7 mouse cellular contexts compared by ENCODE assay signal in the genomic region with DNA sequence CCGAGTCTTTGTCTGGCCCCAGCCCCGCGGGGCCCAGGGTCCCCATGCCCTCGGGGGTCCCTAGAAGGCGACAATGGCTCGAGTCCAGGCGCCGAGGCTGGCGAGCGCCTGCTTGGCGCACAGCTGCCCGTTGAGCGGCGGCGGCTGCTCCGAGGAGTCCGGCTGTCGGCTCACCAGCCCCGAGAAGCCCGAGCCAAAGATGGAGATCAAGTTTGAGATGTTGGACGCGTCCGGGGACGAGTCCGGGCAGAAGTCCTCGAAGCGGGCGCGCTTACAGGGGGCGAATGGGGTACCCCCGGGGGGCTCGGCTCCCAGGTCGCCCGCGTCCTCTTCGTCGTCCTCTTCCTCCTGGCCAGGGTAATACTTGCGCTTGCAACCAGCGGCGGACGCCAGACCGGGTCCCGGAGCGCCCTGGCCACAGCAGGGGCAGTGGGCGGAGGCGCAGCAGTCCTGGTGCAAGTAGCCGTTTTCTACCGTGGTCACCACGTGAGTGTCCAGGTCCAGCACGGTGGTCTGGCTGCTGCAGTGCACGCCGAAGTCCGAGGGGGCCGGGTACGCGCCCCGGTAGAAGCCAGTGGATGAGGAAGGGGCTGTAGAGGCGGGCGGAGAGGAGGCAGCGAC. TPM values are rescaled to one million over a fixed set of nuclear protein-coding genes. Genes with fewer than 3 reads are reported as not detected.
DNase-seq lines count a peak whose midpoint lies in the region; ATAC-seq and TF ChIP-seq lines count a peak whose summit lies in the region.

No protein-coding gene starts in this region.

- no peaks in the 10 kb centered on the region for H3K9me3 ChIP-seq in lung, embryonic 16.5 days (ENCODE audit: control insufficient read depth, low read length)
- no peaks in the 10 kb centered on the region for H3K9me3 ChIP-seq in stomach, embryonic 14.5 days (ENCODE audit: control insufficient read depth, low read depth, low read length)

- H3K4me1 ChIP-seq in testis, adult 2 months (ENCODE audit: control insufficient read depth, insufficient read depth, low read length), result peaks cover 35% of the 10 kb centered on the region
- peaks cover 23% of the 10 kb centered on the region for H3K4me1 ChIP-seq in lung, embryonic 16.5 days (replicated peaks; ENCODE audit: control insufficient read depth, insufficient read depth, low read length)
- H3K4me1 ChIP-seq in stomach, embryonic 14.5 days (ENCODE audit: control insufficient read depth, insufficient read depth, low read length), result peaks cover 17% of the 10 kb centered on the region

- H3K36me3 ChIP-seq in testis, adult 2 months (ENCODE audit: control insufficient read depth, insufficient read depth, low read length), result no peaks in the 10 kb centered on the region
- no peaks in the 10 kb centered on the region for H3K36me3 ChIP-seq in lung, embryonic 16.5 days (ENCODE audit: control insufficient read depth, insufficient read depth, low read length)
- no peaks in the 10 kb centered on the region for H3K36me3 ChIP-seq in stomach, embryonic 14.5 days (ENCODE audit: control insufficient read depth, insufficient read depth, low read length)

- H3K4me2 ChIP-seq in lung, embryonic 16.5 days (ENCODE audit: low read depth, low read length), result peak overlapping the region; percentile 94
- H3K4me2 ChIP-seq in stomach, embryonic 14.5 days (replicated peaks; ENCODE audit: low read depth, low read length), result peak overlapping the region; percentile 98

- no peak for TF ChIP-seq CTCF in testis, adult 2 months (IDR thresholded peaks at IDR 0.05; ENCODE audit: control insufficient read depth, insufficient read depth, insufficient replicate concordance, low read depth, low read length)

- no peak for DNase-seq in testis, postnatal 14 days (ENCODE audit: low spot score)
- DNase-seq in cerebellum, postnatal 25 days, result peak; percentile 40 to 42
- peak; percentile 47 to 69 for DNase-seq in heart, adult 18-20 months
- DNase-seq in kidney, adult 11 months, result peak; percentile 53

- ATAC-seq in lung, embryonic 16.5 days (ENCODE audit: low read depth), result no peak
- ATAC-seq in stomach, embryonic 14.5 days (ENCODE audit: insufficient number of reproducible peaks, insufficient read depth, low FRiP score, low read depth), result no peak

- H3K4me3 ChIP-seq in testis, adult 2 months (ENCODE audit: control insufficient read depth, low read depth, low read length), result peak overlapping the region; percentile 74
- H3K4me3 ChIP-seq in lung, embryonic 16.5 days (ENCODE audit: low read length), result peak overlapping the region; percentile 85
- peak overlapping the region; percentile 98 for H3K4me3 ChIP-seq in stomach, embryonic 14.5 days (ENCODE audit: low read depth, low read length)

- H3K27me3 ChIP-seq in testis, adult 2 months (ENCODE audit: control insufficient read depth, insufficient read depth, low read length), result no peaks in the 10 kb centered on the region
- no peaks in the 10 kb centered on the region for H3K27me3 ChIP-seq in lung, embryonic 16.5 days (ENCODE audit: control insufficient read depth, insufficient read depth, low read depth, low read length)
- no peaks in the 10 kb centered on the region for H3K27me3 ChIP-seq in stomach, embryonic 14.5 days (ENCODE audit: control insufficient read depth, insufficient read depth, low read length)

- no peak overlapping the region; the same call in none of the 2 replicates for H3K27ac ChIP-seq in testis, adult 2 months (ENCODE audit: control insufficient read depth, insufficient read depth, low read depth, low read length)
- H3K27ac ChIP-seq in lung, embryonic 16.5 days (ENCODE audit: low read length), result peak overlapping the region; percentile 98
- H3K27ac ChIP-seq in stomach, embryonic 14.5 days (ENCODE audit: low read length), result peak overlapping the region; percentile 97

- TF ChIP-seq POLR2A in testis, adult 2 months (IDR thresholded peaks at IDR 0.05; ENCODE audit: control insufficient read depth, low read depth, low read length), result no peak

- H3K9ac ChIP-seq in lung, embryonic 16.5 days (ENCODE audit: low read length), result peak overlapping the region; percentile 97
- H3K9ac ChIP-seq in stomach, embryonic 14.5 days (replicated peaks; ENCODE audit: low read depth, low read length), result peak overlapping the region; percentile 99

- under 1% methylated on average over 60 of the region's 60 CpGs for WGBS in lung, embryonic 16.5 days
- WGBS in stomach, embryonic 14.5 days, result 0% methylated on average over 60 of the region's 60 CpGs

RNA-seq across cellular contexts. Expression of gene Ier5l, which starts 1.2 kb away (rescaled TPM):
- polyA plus RNA-seq in testis, adult 2 months (2012; rRNA removed), result 2.2 and 2.8 TPM in 2 replicates
- total RNA-seq in heart, adult 18-20 months (2021), result 1 to 10 TPM; 2.6 to 3.2 TPM
- 1.1 and 1.5 TPM in 2 replicates for polyA plus RNA-seq in lung, embryonic 16.5 days (2015; fragmentation: Nextera tagmentation; extraction: Ambion mirVana)
- polyA plus RNA-seq in stomach, embryonic 14.5 days (2014; fragmentation: Nextera tagmentation; extraction: Ambion mirVana), result 2.8 and 3.1 TPM in 2 replicates

RNA-seq across cellular contexts. Expression of gene Ptpa, which starts 57.0 kb away (rescaled TPM):
- 87.3 and 106 TPM in 2 replicates for polyA plus RNA-seq in testis, adult 2 months (2012; rRNA removed)
- 10 to 100 TPM; 81.6 to 96.7 TPM for total RNA-seq in heart, adult 18-20 months (2021)
- polyA plus RNA-seq in lung, embryonic 16.5 days (2015; fragmentation: Nextera tagmentation; extraction: Ambion mirVana), result 163 TPM in 2 replicates
- polyA plus RNA-seq in stomach, embryonic 14.5 days (2014; fragmentation: Nextera tagmentation; extraction: Ambion mirVana), result 82.6 and 85.4 TPM in 2 replicates

RNA-seq across cellular contexts. Expression of gene Crat, which starts 57.2 kb away (rescaled TPM):
- polyA plus RNA-seq in testis, adult 2 months (2012; rRNA removed), result 591 and 623 TPM in 2 replicates
- 100 to 1,000 TPM; 507 to 509 TPM for total RNA-seq in heart, adult 18-20 months (2021)
- 39.3 and 42.4 TPM in 2 replicates for polyA plus RNA-seq in lung, embryonic 16.5 days (2015; fragmentation: Nextera tagmentation; extraction: Ambion mirVana)
- polyA plus RNA-seq in stomach, embryonic 14.5 days (2014; fragmentation: Nextera tagmentation; extraction: Ambion mirVana), result 27.3 and 30.0 TPM in 2 replicates

Comparison
In these comparisons a context has a peak if more than half of its experiments do, and no peak if none do; other contexts are left out.
1. RNA of gene Crat, which starts 57.2 kb away (polyA plus RNA-seq): 591 to 623 TPM in testis, adult 2 months; 39.3 to 42.4 TPM in lung, embryonic 16.5 days and 27.3 to 30.0 TPM in stomach, embryonic 14.5 days; every median in the first group is over 10 times any median in the second.
2. Peak in every context shown above with its lines, with median percentiles within 50 percentile points of each other: H3K4me3 ChIP-seq.